Mouse (Mus musculus): ENCODE measurements around the gene Ism1. TPM values are rescaled to one million over a fixed set of nuclear protein-coding genes. Genes with fewer than 3 reads are reported as not detected.

Ism1 gene
- total and polyA plus RNA-seq, 3 experiments = not detected

- H3K9ac ChIP-seq (ENCODE audit: insufficient read depth, low read depth) = no peak overlapping the region
- TF ChIP-seq RCOR1 (conservative IDR thresholded peaks at IDR 0.05; ENCODE audit: low read depth, low read length) (no peak), MAZ (IDR thresholded peaks at IDR 0.05; ENCODE audit: low read depth, low read length) (no peak), TBP (conservative IDR thresholded peaks at IDR 0.05; ENCODE audit: low read depth, low read length) (no peak), NELFE (IDR thresholded peaks at IDR 0.05; ENCODE audit: low read depth, low read length) (no peak), MXI1 (IDR thresholded peaks at IDR 0.05; ENCODE audit: low read depth, low read length) (no peak), ZKSCAN1 (IDR thresholded peaks at IDR 0.05; ENCODE audit: borderline replicate concordance, low read depth, low read length) (no peak), ZC3H11A (IDR thresholded peaks at IDR 0.05; ENCODE audit: low read depth, low read length) (no peak), MAFK (IDR thresholded peaks at IDR 0.05; ENCODE audit: insufficient replicate concordance, low read length) (no peak)
- H3K4me2 ChIP-seq (ENCODE audit: insufficient read depth, low read depth, poor library complexity, severe bottlenecking) = no peak overlapping the region
- no peaks in the 10 kb centered on the region for H3K27me3 ChIP-seq (replicated peaks)
- DNase-seq (ENCODE audit: extremely low read depth) = no peak
- no peaks in the 10 kb centered on the region for H3K79me2 ChIP-seq (replicated peaks; ENCODE audit: control insufficient read depth, extremely low read depth, insufficient read depth, poor library complexity, severe bottlenecking)
- H3K4me1 ChIP-seq (ENCODE audit: control insufficient read depth in 1 of 2, insufficient read depth in 2 of 2) = no peaks in the 10 kb centered on the region
- H3K27ac ChIP-seq (ENCODE audit: insufficient read depth, low read depth) = no peak overlapping the region
- H3K4me3 ChIP-seq (replicated peaks in 1 of 3; ENCODE audit: low read depth in 2 of 3, low read length in 2 of 3, poor library complexity in 1 of 3) = no peak overlapping the region
- dilution Hi-C loops (cut with MboI; ENCODE audit: extremely low pct_ligation_motif_present, extremely low pct_unique_long_range_greater_than_20kb, low sequenced_read_pairs) (no loop called here), in situ Hi-C loops (cut with MboI; ENCODE audit: low pct_ligation_motif_present, low pct_unique_long_range_greater_than_20kb, low sequenced_read_pairs) (loop anchor here (10.0 kb wide), 1 partner anchor 129 kb away; no protein-coding TSS in a partner anchor)
- H3K9me3 ChIP-seq (replicated peaks; ENCODE audit: low read length) = no peaks in the 10 kb centered on the region
- H3K36me3 ChIP-seq (replicated peaks in 1 of 2; ENCODE audit: control insufficient read depth in 1 of 2, insufficient read depth in 1 of 2, low read length in 1 of 2) = no peaks in the 10 kb centered on the region
These were observed 45.3 kb downstream of the Ism1 start for GRCm38 (mm10) chr2:139723304-139723703.

- H3K79me2 ChIP-seq (replicated peaks; ENCODE audit: control insufficient read depth, extremely low read depth, insufficient read depth, poor library complexity, severe bottlenecking) = no peaks in the 10 kb centered on the region
- H3K9ac ChIP-seq (ENCODE audit: insufficient read depth, low read depth) = no peak overlapping the region
- no peaks in the 10 kb centered on the region; a peak in 1 of 4 replicates for H3K4me1 ChIP-seq (ENCODE audit: control insufficient read depth in 1 of 2, insufficient read depth in 2 of 2)
- H3K27ac ChIP-seq (ENCODE audit: insufficient read depth, low read depth) = no peak overlapping the region
- H3K27me3 ChIP-seq (replicated peaks) = no peaks in the 10 kb centered on the region
- in situ Hi-C loops (cut with MboI; ENCODE audit: low pct_ligation_motif_present, low pct_unique_long_range_greater_than_20kb, low sequenced_read_pairs) = loop anchor here (10.0 kb wide), 1 partner anchor 130 kb away; no protein-coding TSS in a partner anchor
- dilution Hi-C loops (cut with MboI; ENCODE audit: extremely low pct_ligation_motif_present, extremely low pct_unique_long_range_greater_than_20kb, low sequenced_read_pairs) = no loop called here
- TF ChIP-seq BHLHE40 (IDR thresholded peaks at IDR 0.05; ENCODE audit: low read depth, low read length) (no peak), ETS1 (conservative IDR thresholded peaks at IDR 0.05; ENCODE audit: low read depth, low read length) (no peak), ZNF384 (IDR thresholded peaks at IDR 0.05; ENCODE audit: low read depth, low read length) (no peak)
- H3K4me2 ChIP-seq (ENCODE audit: insufficient read depth, low read depth, poor library complexity, severe bottlenecking) = no peak overlapping the region
- no peak overlapping the region for H3K4me3 ChIP-seq (replicated peaks in 1 of 3; ENCODE audit: low read depth in 2 of 3, low read length in 2 of 3, poor library complexity in 1 of 3)
- no peaks in the 10 kb centered on the region for H3K9me3 ChIP-seq (replicated peaks; ENCODE audit: low read length)
- DNase-seq (ENCODE audit: extremely low read depth) = no peak
- H3K36me3 ChIP-seq (replicated peaks in 1 of 2; ENCODE audit: control insufficient read depth in 1 of 2, insufficient read depth in 1 of 2, low read length in 1 of 2) = no peaks in the 10 kb centered on the region
These were observed 46.3 kb downstream of the Ism1 start for GRCm38 (mm10) chr2:139724202-139724838.

- H3K4me2 ChIP-seq (ENCODE audit: insufficient read depth, low read depth, poor library complexity, severe bottlenecking) = no peak overlapping the region
- dilution Hi-C loops (cut with MboI; ENCODE audit: extremely low pct_ligation_motif_present, extremely low pct_unique_long_range_greater_than_20kb, low sequenced_read_pairs) (no loop called here), in situ Hi-C loops (cut with MboI; ENCODE audit: low pct_ligation_motif_present, low pct_unique_long_range_greater_than_20kb, low sequenced_read_pairs) (loop anchor here (10.0 kb wide), 1 partner anchor 131 kb away; no protein-coding TSS in a partner anchor)
- no peaks in the 10 kb centered on the region; a peak in 1 of 4 replicates for H3K4me1 ChIP-seq (ENCODE audit: control insufficient read depth in 1 of 2, insufficient read depth in 2 of 2)
- TF ChIP-seq E2F4 (IDR thresholded peaks at IDR 0.05; ENCODE audit: insufficient replicate concordance, low read depth, low read length) (no peak), ZKSCAN1 (IDR thresholded peaks at IDR 0.05; ENCODE audit: borderline replicate concordance, low read depth, low read length) (no peak), GABPA (IDR thresholded peaks at IDR 0.05; ENCODE audit: insufficient replicate concordance, low read depth, low read length) (no peak), ELF1 (IDR thresholded peaks at IDR 0.05; ENCODE audit: low read depth, low read length) (peak; percentile 73), CTCF (conservative IDR thresholded peaks at IDR 0.05 in 1 of 2, IDR thresholded peaks at IDR 0.05 in 1 of 2; ENCODE audit: low read depth in 2 of 2, low read length in 2 of 2) (peak; percentile 21 to 69; a peak in 2 of 4 replicates), EP300 (IDR thresholded peaks at IDR 0.05; ENCODE audit: low read length) (no peak), RAD21 (IDR thresholded peaks at IDR 0.05; ENCODE audit: low read depth, low read length) (peak; percentile 45), JUN (IDR thresholded peaks at IDR 0.05; ENCODE audit: insufficient read depth, low read depth, low read length) (no peak), SMC3 (IDR thresholded peaks at IDR 0.05; ENCODE audit: low read depth, low read length) (peak; percentile 61), ZMIZ1 (IDR thresholded peaks at IDR 0.05; ENCODE audit: low read depth, low read length) (no peak)
- H3K79me2 ChIP-seq (replicated peaks; ENCODE audit: control insufficient read depth, extremely low read depth, insufficient read depth, poor library complexity, severe bottlenecking) = no peaks in the 10 kb centered on the region
- no peak overlapping the region for H3K4me3 ChIP-seq (replicated peaks in 1 of 3; ENCODE audit: low read depth in 2 of 3, low read length in 2 of 3, poor library complexity in 1 of 3)
- H3K9me3 ChIP-seq (replicated peaks; ENCODE audit: low read length) = no peaks in the 10 kb centered on the region
- H3K36me3 ChIP-seq (replicated peaks in 1 of 2; ENCODE audit: control insufficient read depth in 1 of 2, insufficient read depth in 1 of 2, low read length in 1 of 2) = no peaks in the 10 kb centered on the region
- no peak overlapping the region for H3K27ac ChIP-seq (ENCODE audit: insufficient read depth, low read depth)
- no peaks in the 10 kb centered on the region for H3K27me3 ChIP-seq (replicated peaks)
- H3K9ac ChIP-seq (ENCODE audit: insufficient read depth, low read depth) = no peak overlapping the region
- peak; percentile 21 for DNase-seq (ENCODE audit: extremely low read depth)
These were observed 47.4 kb downstream of the Ism1 start for GRCm38 (mm10) chr2:139725328-139725727.

Data from CH12.LX (cell line).